Mouse (Mus musculus): ENCODE data around the gene Gprc5b.

Gprc5b gene

GRCm38 (mm10) chr7:118948677-118949282 lies 46.2 kb downstream of the Gprc5b start:
- DNase-seq, result no peak

GRCm38 (mm10) chr7:118947241-118947640 lies 47.8 kb downstream of the Gprc5b start:
- DNase-seq, result no peak

GRCm38 (mm10) chr7:118944884-118945283 lies 50.1 kb downstream of the Gprc5b start:
- no peak for DNase-seq

- no peak for DNase-seq
These were observed 51.8 kb downstream of the Gprc5b start for GRCm38 (mm10) chr7:118943170-118943569.

GRCm38 (mm10) chr7:118942297-118942696 lies 52.7 kb downstream of the Gprc5b start:
- no peak for DNase-seq

GRCm38 (mm10) chr7:118937469-118938387 lies 57.3 kb downstream of the Gprc5b start:
- DNase-seq, result peak; percentile 49

GRCm38 (mm10) chr7:118936844-118937243 lies 58.2 kb downstream of the Gprc5b start:
- DNase-seq, result no peak

- DNase-seq, result peak; percentile 77
These were observed 59.7 kb downstream of the Gprc5b start for GRCm38 (mm10) chr7:118935306-118935705.

- DNase-seq, result no peak
These were observed 63.3 kb downstream of the Gprc5b start for GRCm38 (mm10) chr7:118931502-118932395.

GRCm38 (mm10) chr7:118929601-118930311 lies 65.3 kb downstream of the Gprc5b start:
- DNase-seq, result peak; percentile 57

GRCm38 (mm10) chr7:118928916-118929315 lies 66.1 kb downstream of the Gprc5b start:
- no peak for DNase-seq

GRCm38 (mm10) chr7:118928316-118928715 lies 66.7 kb downstream of the Gprc5b start:
- DNase-seq, result no peak

- DNase-seq, result no peak
These were observed 67.7 kb downstream of the Gprc5b start for GRCm38 (mm10) chr7:118927279-118927678.

GRCm38 (mm10) chr7:118926516-118927260 lies 68.3 kb downstream of the Gprc5b start:
- no peak for DNase-seq

GRCm38 (mm10) chr7:118925547-118925946 lies 69.5 kb downstream of the Gprc5b start:
- no peak for DNase-seq

GRCm38 (mm10) chr7:118922441-118923202 lies 72.4 kb downstream of the Gprc5b start:
- peak; percentile 8 for DNase-seq
